Mouse (Mus musculus): ENCODE data around the gene Cdk16. TPM values are rescaled to one million over a fixed set of nuclear protein-coding genes. Genes with fewer than 3 reads are reported as not detected.

Cdk16 gene
- 100 to 1,000 TPM; 128 to 139 TPM for total RNA-seq (2021)
- long read RNA-seq, experiment 1, transcript Cdk16-201 (16 exons, 3,120 nt): major isoform, 238 of 296 reads
- long read RNA-seq, experiment 1, partial matches to known transcripts: 16 of 296 reads
- long read RNA-seq, experiment 1, other reads (novel, unspliced or antisense): 42 of 296 reads
- long read RNA-seq, experiment 2, transcript Cdk16-201 (16 exons, 3,120 nt): major isoform, 234 of 279 reads
- long read RNA-seq, experiment 2, partial matches to known transcripts: 28 of 279 reads
- long read RNA-seq, experiment 2, other reads (novel, unspliced or antisense): 17 of 279 reads

GRCm38 (mm10) chrX:20687519-20688067, at the start of gene Cdk16:
Gene Cdk16 (plus strand): TSS chrX:20687954.
- peak; percentile 66 for DNase-seq

GRCm38 (mm10) chrX:20638141-20638540, 49.6 kb upstream of the Cdk16 start:
- no peak for DNase-seq

GRCm38 (mm10) chrX:20644780-20645179, 43.0 kb upstream of the Cdk16 start:
- DNase-seq: no peak

- DNase-seq: no peak
Measured at GRCm38 (mm10) chrX:20657593-20657992, 30.2 kb upstream of the Cdk16 start.

- peak; percentile 61 for DNase-seq
Measured at GRCm38 (mm10) chrX:20658026-20658652, 29.6 kb upstream of the Cdk16 start, which contains the start of gene Uba1. Gene Uba1 (plus strand): TSS chrX:20658326.

- no peak for DNase-seq
Measured at GRCm38 (mm10) chrX:20658891-20659406, 28.8 kb upstream of the Cdk16 start.

GRCm38 (mm10) chrX:20662317-20662715, 25.4 kb upstream of the Cdk16 start:
- DNase-seq: no peak

GRCm38 (mm10) chrX:20662716-20663443, 24.9 kb upstream of the Cdk16 start:
- DNase-seq: peak; percentile 69

GRCm38 (mm10) chrX:20663444-20663790, 24.3 kb upstream of the Cdk16 start:
- no peak for DNase-seq

GRCm38 (mm10) chrX:20688068-20688547, 354 bp downstream of the Cdk16 start:
- peak; percentile 75 for DNase-seq

GRCm38 (mm10) chrX:20688615-20689014, 861 bp downstream of the Cdk16 start:
- peak; percentile 60 for DNase-seq

- DNase-seq: no peak
Measured at GRCm38 (mm10) chrX:20691566-20691965, 3.8 kb downstream of the Cdk16 start.

GRCm38 (mm10) chrX:20692616-20693015, 4.9 kb downstream of the Cdk16 start:
- DNase-seq: no peak

GRCm38 (mm10) chrX:20695842-20696241, 8.1 kb downstream of the Cdk16 start:
- DNase-seq: no peak

- DNase-seq: no peak
Measured at GRCm38 (mm10) chrX:20703741-20704290, 16.1 kb downstream of the Cdk16 start, which contains the start of gene Usp11. Gene Usp11 (plus strand): TSS chrX:20703906.

- DNase-seq: peak; percentile 59
Measured at GRCm38 (mm10) chrX:20704295-20705082, 16.7 kb downstream of the Cdk16 start.

GRCm38 (mm10) chrX:20705083-20705402, 17.3 kb downstream of the Cdk16 start:
- no peak for DNase-seq

GRCm38 (mm10) chrX:20728681-20729080, 40.9 kb downstream of the Cdk16 start:
- no peak for DNase-seq

GRCm38 (mm10) chrX:20730048-20730447, 42.3 kb downstream of the Cdk16 start:
- peak; percentile 3 for DNase-seq

- no peak for DNase-seq
Measured at GRCm38 (mm10) chrX:20736479-20736878, 48.7 kb downstream of the Cdk16 start.

GRCm38 (mm10) chrX:20748829-20749228, 61.1 kb downstream of the Cdk16 start:
- no peak for DNase-seq

All from gastrocnemius, postnatal 10 days (tissue).